Mouse (Mus musculus) limb, embryonic 11.5 days (tissue): ENCODE results near the gene Dclk2. TPM values are rescaled to one million over a fixed set of nuclear protein-coding genes. Genes with fewer than 3 reads are reported as not detected.
A peak's percentile ranks its signal among the peaks of the same experiment; 100 is the strongest.

Experiments
- ATAC-seq: fragments of 200-750 bp; cut with Nextera tagmentation; 2 replicates; pipeline ENCODE4 v1.8.0; 2017; ENCODE audit warnings: low read depth; ENCODE audit not compliant: insufficient number of reproducible peaks, low FRiP score, low TSS enrichment
- DNase-seq: peaks from one replicate; pipeline ENCODE4 v3.0.0-alpha.2; 2015; ENCODE audit warnings: low spot score
- H3K27ac ChIP-seq: fragments of 300-500 bp; sonication (generic); replicated peaks from 2 replicates; pipeline ENCODE4 v1.5.1; 2014; ENCODE audit warnings: low read depth, mild to moderate bottlenecking, low read length
- H3K27me3 ChIP-seq: fragments of 300-500 bp; sonication (generic); 2 replicates; pipeline ENCODE4 v1.6.1; 2014; ENCODE audit warnings: mild to moderate bottlenecking, low read length, mixed read lengths; ENCODE audit not compliant: control insufficient read depth, insufficient read depth
- H3K36me3 ChIP-seq: fragments of 300-500 bp; sonication (generic); 2 replicates; pipeline ENCODE4 v1.6.1; 2014; ENCODE audit warnings: mild to moderate bottlenecking, low read length, moderate library complexity, mixed read lengths; ENCODE audit not compliant: control insufficient read depth, insufficient read depth
- H3K4me1 ChIP-seq: fragments of 300-500 bp; sonication (generic); 2 replicates; pipeline ENCODE4 v1.6.1; 2014; ENCODE audit warnings: low read length, mixed read lengths; ENCODE audit not compliant: control insufficient read depth, insufficient read depth
- H3K4me2 ChIP-seq: fragments of 300-500 bp; sonication (generic); 2 replicates; pipeline ENCODE4 v1.6.1; 2014; ENCODE audit warnings: low read depth, mild to moderate bottlenecking, moderate library complexity; ENCODE audit not compliant: severe bottlenecking
- H3K4me3 ChIP-seq: fragments of 300-500 bp; sonication (generic); 2 replicates; pipeline ENCODE4 v1.5.1; 2014; ENCODE audit warnings: low read depth, low read length
- H3K9ac ChIP-seq: fragments of 300-500 bp; sonication (generic); 2 replicates; pipeline ENCODE4 v1.6.1; 2014; ENCODE audit warnings: mild to moderate bottlenecking, low read length
- H3K9me3 ChIP-seq: fragments of 300-500 bp; sonication (generic); 2 replicates; pipeline ENCODE4 v1.6.1; 2016; ENCODE audit warnings: low read length; ENCODE audit not compliant: control insufficient read depth
- WGBS: fragments of 180-500 bp; shearing (Covaris S2); extraction: QIAGEN DNeasy Blood & Tissue Kit; methylation state at CpG from one replicate; pipeline ENCODE4 v1.1.7; 2014; 5-methylcytosine and 5-hydroxymethylcytosine counted together
- polyA plus RNA-seq: library from polyadenylated mRNA; unstranded; fragments of >200 nt; fragmentation: Nextera tagmentation; extraction: Ambion mirVana; gene quantifications from 2 replicates; pipeline ENCODE4 v1.2.1, GENCODE M21; 2014

Gene Dclk2
- polyA plus RNA-seq, 1 experiment from 2014 or later: 3.8 TPM

DNA sequence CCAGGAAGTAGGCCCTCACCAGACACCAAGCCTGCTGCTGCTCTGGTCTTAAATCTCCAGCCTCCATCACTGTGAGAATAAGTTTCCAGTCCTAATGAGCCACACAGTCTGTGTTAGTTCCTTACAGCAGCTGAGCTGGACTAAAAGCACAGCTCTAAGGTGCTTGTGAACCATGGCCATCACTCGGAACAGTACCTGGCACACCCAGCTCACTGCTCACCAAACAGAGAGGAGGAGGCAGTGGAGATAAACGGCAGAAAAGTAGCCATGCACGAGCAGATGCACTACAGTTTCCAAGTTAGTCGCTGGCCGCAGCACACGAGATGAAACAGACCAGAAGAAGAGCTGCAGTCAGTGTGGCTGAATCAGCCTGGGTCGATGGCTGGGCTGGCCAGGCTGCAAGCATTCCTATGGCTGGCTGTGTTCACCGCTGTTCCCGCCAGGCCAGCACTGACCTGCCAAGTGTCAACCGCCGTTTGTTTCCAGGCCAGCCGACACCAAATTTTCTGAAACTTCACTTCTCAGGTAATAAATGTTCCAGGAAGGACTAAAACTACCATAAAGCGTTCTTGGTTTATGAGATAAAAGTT lies 122.7 kb downstream of the Dclk2 start:
- 81% methylated on average over 13 of the region's 13 CpGs for WGBS
- H3K4me2 ChIP-seq: no peak overlapping the region

DNA sequence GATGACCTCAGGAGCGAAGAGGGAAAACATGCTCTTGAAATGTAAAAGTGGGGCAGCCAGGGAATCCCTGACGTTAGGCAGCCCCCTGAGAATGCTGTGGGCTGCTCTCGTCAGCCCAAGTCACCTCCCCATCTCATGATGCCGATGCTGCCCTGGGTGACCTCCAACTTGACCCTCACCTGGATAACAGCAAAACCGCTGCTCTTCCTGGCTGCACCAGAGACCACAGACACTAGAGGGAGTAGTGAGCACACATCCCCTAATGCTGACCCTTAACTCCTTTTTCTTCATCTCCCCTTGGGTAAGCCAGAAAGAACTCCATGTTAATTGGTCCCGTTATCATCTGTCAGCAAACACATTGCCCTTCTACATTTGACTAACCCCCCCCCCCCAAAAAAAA lies 123.9 kb downstream of the Dclk2 start:
- Histone ChIP-seq H3K27ac (no peak overlapping the region), H3K9ac (no peak overlapping the region), H3K9me3 (no peaks in the 10 kb centered on the region), H3K4me2 (no peak overlapping the region), H3K36me3 (no peaks in the 10 kb centered on the region), H3K27me3 (no peaks in the 10 kb centered on the region), H3K4me3 (no peak overlapping the region), H3K4me1 (0 out of 2 replicates have a peak, but pooled peaks cover 10% of the 10 kb centered on the region)
- no peak for ATAC-seq
- WGBS: 31% methylated on average over 6 of the region's 6 CpGs
- peak; percentile 51 for DNase-seq

More for the DNA sequence above, 122.7 kb downstream of the Dclk2 start:
- Histone ChIP-seq H3K27me3 (no peaks in the 10 kb centered on the region), H3K9ac (no peak overlapping the region), H3K4me3 (no peak overlapping the region), H3K36me3 (no peaks in the 10 kb centered on the region), H3K4me1 (peaks cover 10% of the 10 kb centered on the region; the same call in 1 of the 2 replicates), H3K27ac (no peak overlapping the region), H3K9me3 (no peaks in the 10 kb centered on the region)
- DNase-seq (no peak), ATAC-seq (no peak)

- Histone ChIP-seq H3K36me3 (no peaks in the 10 kb centered on the region), H3K4me1 (0 out of 2 replicates have a peak, but pooled peaks cover 2% of the 10 kb centered on the region), H3K9ac (no peak overlapping the region), H3K27me3 (no peaks in the 10 kb centered on the region), H3K4me3 (no peak overlapping the region), H3K9me3 (no peaks in the 10 kb centered on the region), H3K27ac (no peak overlapping the region), H3K4me2 (no peak overlapping the region)
- DNase-seq: no peak
- no peak for ATAC-seq
- 65% methylated on average over 1 of the region's 1 CpGs for WGBS
These were observed 126.9 kb downstream of the Dclk2 start for GRCm38 (mm10) chr3:86793720-86794191.

DNA sequence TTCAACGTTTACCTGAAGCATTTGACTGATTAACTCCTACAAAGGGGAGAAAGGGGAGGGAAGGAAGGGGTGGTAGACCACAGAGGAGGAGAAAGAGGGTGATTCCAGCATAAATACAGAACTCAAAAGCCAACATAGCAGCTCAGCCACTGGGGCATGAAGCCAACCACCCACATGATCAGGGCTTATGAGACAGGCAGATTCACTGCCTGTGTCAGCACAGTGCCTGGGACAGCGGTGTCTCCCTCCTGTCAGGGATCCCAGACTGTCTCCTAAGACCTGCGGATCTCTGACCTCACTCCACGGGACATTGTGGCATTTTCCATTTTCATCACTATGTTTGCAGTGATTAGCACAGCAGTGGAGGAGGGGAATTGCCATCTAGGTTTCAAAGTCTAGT lies 127.4 kb downstream of the Dclk2 start:
- no peak for ATAC-seq
- H3K4me3 ChIP-seq: no peak overlapping the region
- no peak overlapping the region for H3K9ac ChIP-seq
- 84% methylated on average over 4 of the region's 4 CpGs for WGBS
- no peak overlapping the region for H3K4me2 ChIP-seq
- no peak for DNase-seq
- H3K9me3 ChIP-seq: no peaks in the 10 kb centered on the region
- H3K36me3 ChIP-seq: no peaks in the 10 kb centered on the region
- H3K27me3 ChIP-seq: no peaks in the 10 kb centered on the region
- H3K4me1 ChIP-seq: 0 out of 2 replicates have a peak, but pooled peaks cover 2% of the 10 kb centered on the region
- H3K27ac ChIP-seq: no peak overlapping the region

GRCm38 (mm10) chr3:86789752-86790151 lies 130.9 kb downstream of the Dclk2 start:
- H3K9ac ChIP-seq: no peak overlapping the region
- H3K36me3 ChIP-seq: no peaks in the 10 kb centered on the region
- H3K4me1 ChIP-seq: peaks cover 9% of the 10 kb centered on the region; the same call in 1 of the 2 replicates
- 93% methylated on average over 5 of the region's 5 CpGs for WGBS
- no peaks in the 10 kb centered on the region for H3K9me3 ChIP-seq
- no peaks in the 10 kb centered on the region for H3K27me3 ChIP-seq
- ATAC-seq (no peak), DNase-seq (no peak)
- no peak overlapping the region for H3K27ac ChIP-seq
- H3K4me3 ChIP-seq: no peak overlapping the region
- no peak overlapping the region for H3K4me2 ChIP-seq

- no peak overlapping the region for H3K27ac ChIP-seq
- DNase-seq: peak; percentile 76
These were observed 131.9 kb downstream of the Dclk2 start for GRCm38 (mm10) chr3:86788711-86789110.

DNA sequence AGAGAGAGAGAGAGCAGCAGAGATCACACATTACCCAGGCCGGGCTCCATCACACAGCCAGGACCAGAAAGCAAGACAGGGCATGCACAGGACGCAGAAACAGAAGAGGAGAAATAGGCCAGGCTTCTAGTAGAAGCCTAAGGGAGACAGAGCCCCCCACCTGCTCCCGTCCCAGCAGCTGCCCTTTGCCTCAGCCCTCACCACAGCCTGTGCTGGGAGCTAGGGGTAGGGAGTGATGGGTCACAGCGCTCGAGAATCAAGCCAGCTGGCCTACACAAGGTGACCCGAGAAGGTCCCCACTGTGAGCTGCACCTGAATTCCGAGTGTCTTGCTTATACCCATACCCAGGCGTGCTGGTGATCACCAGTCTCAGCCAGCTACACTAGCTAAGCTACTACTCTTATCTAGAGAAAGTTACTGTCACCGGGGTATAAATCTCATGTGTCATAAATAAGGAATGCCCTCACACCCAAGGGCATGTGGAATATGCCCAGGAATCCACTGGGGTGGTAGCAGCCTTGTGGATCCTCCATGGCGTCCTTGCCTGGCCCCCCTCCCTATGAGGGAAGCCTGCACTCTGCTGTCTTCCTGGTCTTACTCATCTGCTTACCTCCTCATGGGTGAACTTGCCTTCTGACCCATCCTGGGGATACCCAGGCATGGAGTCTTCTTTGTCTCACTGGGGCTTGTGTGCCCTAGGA lies 133.1 kb downstream of the Dclk2 start:
- Histone ChIP-seq H3K9me3 (no peaks in the 10 kb centered on the region), H3K36me3 (no peaks in the 10 kb centered on the region), H3K27me3 (no peaks in the 10 kb centered on the region), H3K4me1 (peaks cover 9% of the 10 kb centered on the region; the same call in 1 of the 2 replicates), H3K4me3 (no peak overlapping the region), H3K27ac (no peak overlapping the region), H3K4me2 (no peak overlapping the region; the same call in 1 of the 2 replicates), H3K9ac (no peak overlapping the region)
- DNase-seq (no peak), ATAC-seq (no peak)
- 83% methylated on average over 10 of the region's 10 CpGs for WGBS

More at GRCm38 (mm10) chr3:86788711-86789110, 131.9 kb downstream of the Dclk2 start:
- no peak overlapping the region for H3K4me2 ChIP-seq
- H3K27me3 ChIP-seq: no peaks in the 10 kb centered on the region
- peaks cover 9% of the 10 kb centered on the region; the same call in 1 of the 2 replicates for H3K4me1 ChIP-seq
- H3K4me3 ChIP-seq: no peak overlapping the region
- H3K36me3 ChIP-seq: no peaks in the 10 kb centered on the region
- H3K9ac ChIP-seq: no peak overlapping the region
- no peaks in the 10 kb centered on the region for H3K9me3 ChIP-seq
- WGBS: 58% methylated on average over 6 of the region's 6 CpGs
- no peak for ATAC-seq

DNA sequence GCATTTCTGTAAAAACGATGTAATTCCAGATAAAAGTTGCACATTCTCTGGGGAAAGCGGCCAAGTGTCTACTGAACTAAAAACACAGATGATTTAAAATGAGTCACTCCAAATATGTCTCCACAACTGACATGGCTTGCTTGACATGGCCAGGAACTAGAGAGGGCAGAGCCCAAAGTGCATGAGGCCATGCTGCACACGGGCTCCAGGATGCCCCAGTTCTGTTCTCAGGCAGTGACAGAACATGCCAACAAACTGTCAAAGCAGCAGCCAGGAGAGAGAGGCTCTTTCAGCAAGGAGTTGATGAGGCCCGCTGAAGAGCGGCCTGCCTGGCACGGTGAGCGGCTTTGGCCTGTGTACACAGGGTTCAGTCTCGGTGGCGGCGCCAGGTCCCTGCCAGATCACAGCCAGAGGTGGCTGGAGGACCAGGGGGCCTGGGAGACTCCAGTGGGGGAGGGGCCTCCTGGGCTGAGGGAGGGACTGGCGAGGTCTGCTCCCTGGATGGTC lies 133.8 kb downstream of the Dclk2 start:
- H3K36me3 ChIP-seq: no peaks in the 10 kb centered on the region
- H3K27me3 ChIP-seq: no peaks in the 10 kb centered on the region
- H3K4me2 ChIP-seq: peak overlapping the region; percentile 20; the same call in 1 of the 2 replicates
- WGBS: 67% methylated on average over 11 of the region's 11 CpGs
- DNase-seq (no peak), ATAC-seq (no peak)
- H3K9ac ChIP-seq: peak overlapping the region; percentile 17; the same call in 1 of the 2 replicates
- no peak overlapping the region for H3K27ac ChIP-seq
- H3K9me3 ChIP-seq: no peaks in the 10 kb centered on the region
- peaks cover 9% of the 10 kb centered on the region; the same call in 1 of the 2 replicates for H3K4me1 ChIP-seq
- H3K4me3 ChIP-seq: no peak overlapping the region
